Mouse (Mus musculus) lung, embryonic 15.5 days (tissue): ENCODE measurements at regions not wholly inside any gene's neighbourhood (a gene's known extent, or its start where the extent isn't known, plus 50 kb on each side); places are given as distances from the start of the nearest gene placed in this dataset.

ENCODE experiments used
- ATAC-seq: fragments of 200-750 bp; cut with Nextera tagmentation; 2 replicates; pipeline ENCODE4 v1.8.0; 2017; ENCODE audit warnings: moderate number of reproducible peaks, borderline replicate concordance; ENCODE audit not compliant: low FRiP score, low TSS enrichment; ENCODE audit errors: extremely low read depth
- H3K27ac ChIP-seq: fragments of 300-500 bp; sonication (generic); 2 replicates; pipeline ENCODE4 v1.5.1; 2015; ENCODE audit warnings: moderate library complexity, mild to moderate bottlenecking, inconsistent platforms
- H3K27me3 ChIP-seq: fragments of 300-500 bp; sonication (generic); 2 replicates; pipeline ENCODE4 v1.6.1; 2015; ENCODE audit warnings: inconsistent platforms
- H3K36me3 ChIP-seq: fragments of 300-500 bp; sonication (generic); 2 replicates; pipeline ENCODE4 v1.6.1; 2015; ENCODE audit warnings: inconsistent platforms
- H3K4me1 ChIP-seq: fragments of 300-500 bp; sonication (generic); 2 replicates; pipeline ENCODE4 v1.6.1; 2015; ENCODE audit warnings: inconsistent platforms
- H3K4me2 ChIP-seq: fragments of 300-500 bp; sonication (generic); 2 replicates; pipeline ENCODE4 v1.6.1; 2015; ENCODE audit warnings: inconsistent platforms, mild to moderate bottlenecking, moderate library complexity
- H3K4me3 ChIP-seq: fragments of 300-500 bp; sonication (generic); 2 replicates; pipeline ENCODE4 v1.5.1; 2015; ENCODE audit warnings: mild to moderate bottlenecking, inconsistent platforms
- H3K9ac ChIP-seq: fragments of 300-500 bp; sonication (generic); 2 replicates; pipeline ENCODE4 v1.6.1; 2015; ENCODE audit warnings: inconsistent platforms
- H3K9me3 ChIP-seq: fragments of 300-500 bp; sonication (generic); 2 replicates; pipeline ENCODE4 v1.6.1; 2016; ENCODE audit warnings: inconsistent platforms
- WGBS: fragments of 180-500 bp; shearing (Covaris S2); methylation state at CpG from one replicate; pipeline ENCODE4 v1.1.7; 2015; 5-methylcytosine and 5-hydroxymethylcytosine counted together

DNA sequence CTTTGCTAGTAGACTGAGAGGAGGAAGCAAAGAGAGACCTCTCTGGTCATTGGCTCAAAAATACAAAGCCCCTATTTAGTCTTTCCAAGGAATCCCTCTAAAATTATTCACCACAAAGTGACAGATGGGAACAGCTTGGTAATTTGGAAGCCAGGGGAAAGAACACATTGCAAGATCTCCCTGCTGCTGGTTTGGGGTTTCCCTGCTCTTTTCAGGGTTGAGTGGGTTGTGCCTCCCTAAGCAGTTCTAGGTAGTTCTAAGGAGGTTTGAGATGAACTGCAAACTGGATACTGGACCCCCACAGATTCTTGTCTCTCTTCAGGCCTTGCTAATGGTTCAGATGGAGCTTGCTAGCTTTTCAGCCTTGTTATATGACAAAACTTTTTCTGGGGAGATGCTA is 749.3 kb downstream of the Gm826 start:
- ATAC-seq = no peak
- no peak overlapping the region for H3K4me2 ChIP-seq
- no peak overlapping the region for H3K9ac ChIP-seq
- H3K27ac ChIP-seq = no peak overlapping the region
- no peaks in the 10 kb centered on the region for H3K9me3 ChIP-seq
- H3K36me3 ChIP-seq = no peaks in the 10 kb centered on the region
- no peaks in the 10 kb centered on the region for H3K4me1 ChIP-seq
- no peak overlapping the region for H3K4me3 ChIP-seq
- H3K27me3 ChIP-seq = no peaks in the 10 kb centered on the region

DNA sequence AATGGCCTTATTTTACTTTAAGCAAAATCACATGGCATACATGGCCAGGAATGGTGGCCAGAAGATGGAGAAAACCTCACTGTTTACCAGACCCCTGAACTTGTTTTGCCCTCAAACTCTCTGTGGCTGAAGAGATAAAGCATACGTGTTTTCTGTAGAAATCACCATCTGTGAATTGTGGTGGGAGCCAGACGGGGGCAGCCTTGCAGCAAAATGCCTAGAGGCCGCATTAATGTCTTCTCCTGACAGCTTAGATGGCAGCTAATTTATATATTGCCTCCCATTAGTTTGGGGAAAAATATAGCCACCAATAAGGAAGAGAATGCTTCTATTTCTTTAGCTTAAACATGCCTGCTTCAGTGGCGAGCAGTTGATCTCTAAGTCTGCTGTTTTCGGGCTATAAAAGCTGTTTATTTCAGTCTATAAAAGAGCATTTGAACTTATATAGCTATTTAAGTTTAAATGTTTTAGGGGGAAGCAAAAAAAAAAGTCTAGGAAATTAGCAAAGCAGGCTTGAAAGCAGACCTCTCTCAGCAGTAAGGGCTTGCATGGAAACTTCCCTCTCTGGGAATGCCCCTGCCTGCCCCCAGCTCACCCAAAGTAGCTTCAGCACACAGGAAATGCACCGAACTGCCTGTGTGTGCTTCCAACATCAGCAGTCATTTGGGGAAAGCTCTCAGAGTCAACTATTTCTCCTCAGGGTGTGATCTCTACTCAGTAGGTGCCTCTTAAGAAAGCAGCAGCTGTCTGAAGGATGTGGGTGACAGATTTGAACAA is 747.1 kb downstream of the Gm826 start:
- 31% methylated on average over 6 of the region's 6 CpGs for WGBS
- H3K9me3 ChIP-seq = no peaks in the 10 kb centered on the region
- H3K4me3 ChIP-seq = no peak overlapping the region
- no peaks in the 10 kb centered on the region for H3K36me3 ChIP-seq
- H3K4me1 ChIP-seq = no peaks in the 10 kb centered on the region
- H3K27me3 ChIP-seq = no peaks in the 10 kb centered on the region
- no peak overlapping the region for H3K4me2 ChIP-seq
- H3K27ac ChIP-seq = no peak overlapping the region
- no peak overlapping the region for H3K9ac ChIP-seq
- ATAC-seq = no peak

DNA sequence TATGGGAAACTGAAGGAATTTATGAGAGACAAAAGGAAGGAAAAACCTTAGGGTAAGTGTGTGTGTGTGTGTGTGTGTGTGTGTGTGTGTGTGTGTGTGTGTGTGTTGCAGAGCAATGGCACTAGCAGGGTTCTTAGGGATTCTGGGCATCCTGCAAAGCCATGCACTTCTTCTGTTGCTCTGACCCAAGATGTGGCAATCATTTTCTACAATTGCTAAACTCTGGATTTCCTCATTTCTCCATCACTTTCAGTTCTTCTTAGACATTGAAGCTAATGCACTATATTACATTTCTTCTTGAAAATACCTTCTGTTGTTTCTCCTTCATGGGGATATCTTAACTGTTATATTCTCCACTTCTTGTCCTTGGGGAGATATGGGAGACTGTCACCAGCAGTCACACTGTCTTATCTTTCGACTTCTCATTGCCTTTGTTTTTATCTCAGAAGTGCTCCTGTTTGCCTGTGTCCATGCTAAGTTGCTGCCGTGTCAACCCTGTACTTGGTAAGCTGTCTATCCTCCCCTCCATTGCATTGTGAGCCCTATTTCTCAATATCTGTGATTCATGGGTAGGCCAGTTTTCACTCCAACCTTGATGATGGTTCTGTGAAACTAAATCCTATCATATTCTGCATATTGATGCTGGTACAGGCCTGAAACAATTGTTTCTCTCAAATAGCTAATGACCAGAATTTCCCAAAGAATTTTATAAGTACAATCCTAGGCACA is 742.4 kb downstream of the Gm826 start:
- no peak overlapping the region for H3K9ac ChIP-seq
- no peak overlapping the region for H3K4me3 ChIP-seq
- no peak for ATAC-seq
- H3K27me3 ChIP-seq = no peaks in the 10 kb centered on the region
- H3K9me3 ChIP-seq = no peaks in the 10 kb centered on the region
- 68% methylated on average over 2 of the region's 2 CpGs for WGBS
- H3K27ac ChIP-seq = no peak overlapping the region
- H3K36me3 ChIP-seq = no peaks in the 10 kb centered on the region
- H3K4me2 ChIP-seq = no peak overlapping the region
- no peaks in the 10 kb centered on the region for H3K4me1 ChIP-seq

DNA sequence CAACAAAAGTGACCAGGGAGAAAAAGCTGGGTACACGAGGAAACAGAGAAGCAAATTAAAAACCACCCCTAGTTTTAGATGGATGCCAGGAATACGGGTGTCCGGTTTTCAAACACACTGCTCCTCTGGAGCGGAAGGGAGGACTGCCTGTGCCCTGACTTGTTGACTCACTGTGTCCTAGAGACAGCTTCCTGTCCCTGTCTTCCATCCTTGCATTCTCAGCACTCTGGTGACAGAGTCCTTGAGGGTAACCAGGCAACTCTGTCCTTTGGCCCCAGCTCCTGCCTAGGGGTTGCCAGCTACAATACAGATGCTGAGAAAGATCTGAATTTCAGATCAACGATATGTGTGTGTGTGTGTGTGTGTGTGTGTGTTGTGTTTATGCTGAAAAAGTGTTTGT is 741.1 kb downstream of the Gm826 start:
- Histone ChIP-seq H3K9me3 (no peaks in the 10 kb centered on the region), H3K27ac (no peak overlapping the region), H3K36me3 (no peaks in the 10 kb centered on the region), H3K27me3 (no peaks in the 10 kb centered on the region), H3K4me2 (no peak overlapping the region), H3K4me1 (no peaks in the 10 kb centered on the region), H3K9ac (no peak overlapping the region), H3K4me3 (no peak overlapping the region)
- ATAC-seq = no peak
- 35% methylated on average over 5 of the region's 5 CpGs for WGBS

DNA sequence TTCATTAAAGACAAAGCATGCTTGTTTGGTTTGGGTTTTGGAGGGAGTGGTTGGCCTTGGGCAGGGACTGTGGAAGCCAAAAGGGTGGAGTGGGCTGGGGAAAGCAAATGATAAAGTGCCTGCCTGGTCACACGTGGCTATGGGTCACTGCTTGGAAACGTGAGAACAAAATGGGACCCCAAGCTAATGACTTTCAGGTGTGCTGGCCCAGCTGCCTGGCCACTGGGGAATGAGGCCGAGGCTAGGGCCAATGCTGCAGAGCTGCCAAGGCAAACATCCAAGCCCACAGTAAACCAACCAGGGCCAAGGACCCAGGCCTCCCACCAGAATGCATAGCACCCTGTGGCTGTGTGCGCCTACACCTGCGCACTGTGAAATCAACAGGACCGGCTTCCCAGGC is 737.7 kb downstream of the Gm826 start:
- no peak overlapping the region for H3K4me2 ChIP-seq
- no peak overlapping the region for H3K4me3 ChIP-seq
- 64% methylated on average over 6 of the region's 6 CpGs for WGBS
- H3K36me3 ChIP-seq = no peaks in the 10 kb centered on the region
- ATAC-seq = no peak
- H3K9ac ChIP-seq = no peak overlapping the region
- no peaks in the 10 kb centered on the region for H3K9me3 ChIP-seq
- H3K27me3 ChIP-seq = no peaks in the 10 kb centered on the region
- no peak overlapping the region for H3K27ac ChIP-seq
- no peaks in the 10 kb centered on the region for H3K4me1 ChIP-seq

DNA sequence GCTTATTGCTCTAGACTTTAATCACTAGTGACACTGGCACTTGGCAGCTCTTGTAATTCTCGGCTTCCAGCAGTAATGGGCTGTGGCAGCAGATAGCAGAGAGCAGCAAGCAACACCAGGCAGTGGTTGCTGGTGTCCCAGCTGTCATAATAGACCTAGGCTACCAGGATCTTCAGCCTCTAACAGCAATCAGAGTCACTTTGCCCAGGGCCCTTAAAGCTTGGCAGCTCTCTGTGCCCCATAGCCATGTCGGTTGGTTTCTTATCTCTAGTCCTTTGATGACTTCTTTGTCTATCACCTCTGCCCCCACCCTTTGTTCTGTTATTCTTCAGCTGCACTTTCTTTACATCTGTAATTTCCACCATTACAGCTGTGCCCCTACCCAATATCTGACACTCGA is 735.9 kb downstream of the Gm826 start:
- WGBS = 40% methylated on average over 3 of the region's 3 CpGs
- no peaks in the 10 kb centered on the region for H3K4me1 ChIP-seq
- H3K9me3 ChIP-seq = no peaks in the 10 kb centered on the region
- H3K36me3 ChIP-seq = no peaks in the 10 kb centered on the region
- H3K27ac ChIP-seq = no peak overlapping the region
- H3K27me3 ChIP-seq = no peaks in the 10 kb centered on the region
- no peak overlapping the region for H3K4me2 ChIP-seq
- no peak overlapping the region for H3K9ac ChIP-seq
- no peak overlapping the region for H3K4me3 ChIP-seq
- ATAC-seq = no peak

DNA sequence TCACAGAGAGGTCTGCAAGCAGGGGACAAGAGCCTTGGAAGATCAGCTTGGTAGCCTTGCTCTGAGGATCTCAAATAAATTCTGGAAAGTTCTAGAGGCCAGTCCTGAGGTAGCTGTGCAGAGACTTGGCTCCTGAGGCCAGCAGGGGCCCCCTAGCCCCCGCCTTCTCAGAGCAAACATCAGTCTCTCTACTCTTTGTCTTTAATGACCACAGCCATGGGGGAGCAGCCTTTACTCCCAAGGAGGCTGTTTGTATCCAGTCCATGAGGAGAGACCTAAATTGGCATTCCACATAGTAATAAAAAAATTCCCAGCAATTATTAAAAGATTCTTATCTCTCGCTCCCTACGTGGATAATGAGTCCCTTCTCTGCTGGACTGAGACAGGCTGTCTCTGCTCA is 726.8 kb downstream of the Gm826 start:
- ATAC-seq = no peak

DNA sequence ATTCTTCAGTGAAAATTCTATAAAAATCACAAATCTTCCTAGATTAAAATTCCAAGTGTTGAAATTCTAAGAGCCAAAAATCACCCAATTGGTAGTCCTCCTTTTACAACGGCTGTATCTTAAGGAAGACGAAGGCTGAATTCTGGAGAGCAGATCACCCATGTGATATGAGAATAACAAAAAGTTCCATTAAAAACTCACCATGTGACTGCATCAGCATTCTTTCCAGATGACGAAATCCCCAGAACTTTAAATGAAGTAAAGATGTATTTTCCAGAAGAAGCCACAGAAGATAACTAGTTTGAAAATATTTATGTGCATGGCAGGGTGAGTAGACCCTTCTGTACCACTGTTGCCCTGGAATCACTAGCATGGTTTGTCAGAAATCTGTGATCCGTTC is 723.5 kb downstream of the Gm826 start:
- no peak for ATAC-seq
- Histone ChIP-seq H3K36me3 (no peaks in the 10 kb centered on the region), H3K4me3 (no peak overlapping the region), H3K4me2 (no peak overlapping the region), H3K9ac (no peak overlapping the region), H3K27ac (no peak overlapping the region), H3K4me1 (no peaks in the 10 kb centered on the region), H3K9me3 (no peaks in the 10 kb centered on the region), H3K27me3 (no peaks in the 10 kb centered on the region)
- WGBS = 68% methylated on average over 4 of the region's 4 CpGs

More for the DNA sequence above, 726.8 kb downstream of the Gm826 start:
- Histone ChIP-seq H3K4me2 (no peak overlapping the region), H3K36me3 (no peaks in the 10 kb centered on the region), H3K27me3 (no peaks in the 10 kb centered on the region), H3K27ac (no peak overlapping the region), H3K4me1 (no peaks in the 10 kb centered on the region), H3K9me3 (no peaks in the 10 kb centered on the region), H3K9ac (no peak overlapping the region), H3K4me3 (no peak overlapping the region)
- 39% methylated on average over 3 of the region's 3 CpGs for WGBS

DNA sequence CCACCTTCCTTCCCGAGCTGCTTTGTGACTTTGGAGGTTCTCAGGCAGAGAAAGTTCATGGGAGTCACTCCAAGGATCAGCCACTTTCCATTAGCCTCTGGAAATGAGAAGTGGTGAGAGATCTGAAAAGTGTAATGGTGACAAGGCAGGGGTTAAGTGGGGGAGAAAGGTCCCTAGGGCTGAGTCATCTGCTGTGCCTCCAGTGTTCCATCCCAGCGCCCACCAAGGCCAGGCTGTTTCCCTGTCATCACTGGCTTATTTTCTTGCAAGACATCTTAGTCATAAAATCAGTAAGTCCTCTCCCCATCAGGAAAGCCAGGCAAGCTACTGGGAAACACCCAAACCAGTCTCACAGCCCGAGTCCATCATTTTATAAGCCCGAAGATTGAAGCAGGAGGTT is 717.3 kb downstream of the Gm826 start:
- Histone ChIP-seq H3K36me3 (no peaks in the 10 kb centered on the region), H3K27me3 (no peaks in the 10 kb centered on the region), H3K9ac (no peak overlapping the region), H3K4me1 (no peaks in the 10 kb centered on the region), H3K9me3 (no peaks in the 10 kb centered on the region), H3K4me3 (no peak overlapping the region), H3K4me2 (no peak overlapping the region), H3K27ac (no peak overlapping the region)
- 45% methylated on average over 4 of the region's 4 CpGs for WGBS
- no peak for ATAC-seq

DNA sequence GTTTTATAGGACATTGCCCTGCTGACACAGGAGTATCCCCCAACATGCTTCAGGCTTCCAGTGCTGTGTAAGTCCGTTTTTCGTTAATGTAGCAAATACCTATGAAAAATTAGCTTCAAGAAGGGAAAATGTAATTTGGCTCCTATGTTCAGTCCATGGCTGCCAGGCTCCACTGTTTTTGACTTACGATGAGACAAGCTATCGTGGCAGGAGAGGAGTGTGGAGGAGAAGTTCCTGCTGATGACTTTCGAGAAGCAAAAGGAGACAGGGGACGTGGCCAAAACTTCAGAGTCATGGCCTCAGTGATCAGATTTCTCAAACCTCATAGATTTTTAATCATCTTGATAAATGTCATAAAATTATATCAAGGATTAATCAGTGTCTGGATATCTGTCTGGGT is 712.7 kb downstream of the Gm826 start:
- no peak overlapping the region for H3K9ac ChIP-seq

DNA sequence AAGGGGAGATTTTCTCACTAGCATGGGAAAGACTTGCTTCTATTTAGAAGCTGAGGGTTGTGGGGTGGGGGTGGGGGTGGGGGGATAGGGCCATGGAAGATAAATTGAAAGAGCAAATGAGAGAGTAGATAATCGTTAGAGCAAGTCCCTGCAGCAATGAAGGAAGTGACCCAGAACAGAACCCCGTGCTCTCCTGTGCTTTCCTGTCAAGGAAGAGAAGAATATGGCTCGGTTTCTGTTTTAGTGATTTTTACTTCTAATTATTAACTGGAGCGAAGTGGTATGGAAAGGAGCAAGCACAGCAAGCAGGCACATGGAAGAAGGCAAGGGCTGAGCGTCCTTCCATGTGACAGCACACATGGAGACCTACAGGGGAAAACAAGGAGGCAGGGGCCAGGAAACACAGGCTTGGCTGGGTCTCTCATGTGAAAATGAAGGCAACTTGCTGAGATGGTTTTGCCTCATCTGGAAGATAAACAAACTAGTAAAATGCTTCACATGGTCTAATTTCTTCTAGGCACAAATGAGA is 711.8 kb downstream of the Gm826 start:
- no peaks in the 10 kb centered on the region for H3K4me1 ChIP-seq
- no peaks in the 10 kb centered on the region for H3K36me3 ChIP-seq
- no peak for ATAC-seq
- no peaks in the 10 kb centered on the region for H3K27me3 ChIP-seq
- H3K27ac ChIP-seq = no peak overlapping the region
- H3K9me3 ChIP-seq = no peaks in the 10 kb centered on the region
- no peak overlapping the region for H3K4me3 ChIP-seq
- no peak overlapping the region for H3K9ac ChIP-seq
- no peak overlapping the region for H3K4me2 ChIP-seq
- 52% methylated on average over 5 of the region's 5 CpGs for WGBS

More for the DNA sequence above, 712.7 kb downstream of the Gm826 start:
- Histone ChIP-seq H3K36me3 (no peaks in the 10 kb centered on the region), H3K27ac (no peak overlapping the region), H3K27me3 (no peaks in the 10 kb centered on the region), H3K4me2 (no peak overlapping the region), H3K4me1 (no peaks in the 10 kb centered on the region), H3K9me3 (no peaks in the 10 kb centered on the region), H3K4me3 (no peak overlapping the region)
- ATAC-seq = no peak
- WGBS = 52% methylated on average over 6 of the region's 6 CpGs

DNA sequence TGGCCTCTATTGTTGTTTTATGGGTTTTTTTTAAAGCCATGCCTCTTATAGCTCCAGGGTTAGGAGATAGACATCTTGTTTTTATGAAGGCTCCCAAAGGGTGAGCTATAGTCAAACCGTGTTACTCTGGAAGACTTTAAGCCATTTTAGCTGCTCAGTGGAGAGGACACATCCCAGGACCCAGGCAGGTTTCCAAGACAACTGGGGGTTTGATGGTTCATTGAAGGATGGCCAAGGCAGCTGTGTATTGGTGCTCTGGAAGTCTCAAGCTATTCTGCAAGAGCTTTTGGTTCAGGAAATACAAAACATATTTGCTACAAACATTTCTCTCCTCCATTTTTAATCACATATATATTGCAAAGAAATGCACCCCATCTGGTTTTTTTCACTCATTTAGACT is 708.7 kb downstream of the Gm826 start:
- Histone ChIP-seq H3K4me2 (no peak overlapping the region), H3K36me3 (no peaks in the 10 kb centered on the region), H3K9me3 (no peaks in the 10 kb centered on the region), H3K4me1 (no peaks in the 10 kb centered on the region), H3K9ac (no peak overlapping the region), H3K27me3 (no peaks in the 10 kb centered on the region), H3K27ac (no peak overlapping the region), H3K4me3 (no peak overlapping the region)
- no peak for ATAC-seq
- 63% methylated on average over 1 of the region's 1 CpGs for WGBS
